ENCODE assay signal across 15 mouse cellular contexts in the genomic region with DNA sequence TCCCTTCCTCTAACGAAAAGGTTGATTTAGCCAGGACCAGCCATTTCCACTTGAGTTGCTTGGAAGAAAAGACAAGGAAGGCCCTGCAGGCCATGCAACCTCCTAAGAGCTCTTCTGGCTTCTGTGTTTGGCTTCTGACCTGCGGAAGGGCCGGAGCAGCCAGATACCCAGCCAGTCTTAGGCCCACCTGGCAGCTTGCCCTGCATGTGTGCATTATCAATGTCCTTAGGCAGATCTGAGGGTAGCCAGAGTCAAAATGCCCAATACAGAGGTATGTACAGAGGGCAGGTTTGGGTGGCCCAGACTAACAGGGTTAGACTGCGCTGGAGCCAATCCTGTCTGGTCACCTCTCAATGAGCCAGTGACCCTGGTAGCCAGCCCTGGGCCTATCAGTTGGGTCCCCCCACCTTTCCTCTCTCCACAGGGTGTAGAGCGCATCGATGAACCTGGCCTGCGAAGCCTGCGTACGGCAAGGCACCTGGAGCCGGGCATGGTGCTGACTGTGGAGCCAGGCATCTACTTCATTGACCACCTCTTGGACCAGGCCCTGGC. TPM values are rescaled to one million over a fixed set of nuclear protein-coding genes. Genes with fewer than 3 reads are reported as not detected.
DNase-seq lines count a peak whose midpoint lies in the region; ATAC-seq and TF ChIP-seq lines count a peak whose summit lies in the region.
"Had no signal": no experiment of that assay in that cellular context is flagged by ENCODE, and none has a peak within 500 bp of the region (broad histone marks: within the 10 kb centered on the region; RNA-seq: fewer than 3 reads in every experiment).

No protein-coding gene starts in this region.

- ATAC-seq in stomach, embryonic 14.5 days (ENCODE audit: insufficient number of reproducible peaks, insufficient read depth, low FRiP score, low read depth) = 0 out of 2 replicates have a peak, but pooled peaks have one; percentile 20
- ATAC-seq in stomach, postnatal 0 days (ENCODE audit: low FRiP score, low TSS enrichment) = no peak
- no peak for ATAC-seq in inflammation-experienced regulatory T-cells, adult 6 months
- ATAC-seq: forebrain, embryonic 13.5 days had no signal

- no peak for TF ChIP-seq EP300 in stomach, postnatal 0 days (optimal IDR thresholded peaks at IDR 0.05)

- H3K9ac ChIP-seq in stomach, embryonic 14.5 days (replicated peaks; ENCODE audit: low read depth, low read length) = no peak overlapping the region
- no peak overlapping the region for H3K9ac ChIP-seq in stomach, postnatal 0 days (ENCODE audit: low read length)
- H3K9ac ChIP-seq: forebrain, embryonic 13.5 days; heart, embryonic 13.5 days; liver, postnatal 0 days; neural tube, embryonic 15.5 days had no signal

- peak; percentile 35 to 51 for DNase-seq in cerebellum, postnatal 10 days
- DNase-seq in cerebellum, adult 11-12 months = no peak
- DNase-seq in layer of hippocampus, adult 2 months (ENCODE audit: low spot score in 2 of 2) = no peak
- no peak for DNase-seq in layer of hippocampus, postnatal 10 days (ENCODE audit: low spot score in 2 of 2)
- no peak for DNase-seq in stomach, postnatal 0 days (ENCODE audit: low spot score)
- no peak for DNase-seq in ovary, postnatal 14 days (ENCODE audit: low spot score)
- DNase-seq: liver, postnatal 0 days; retina, postnatal 1 day; thymus, adult 2 months had no signal

- no peaks in the 10 kb centered on the region for H3K4me1 ChIP-seq in stomach, embryonic 14.5 days (ENCODE audit: control insufficient read depth, insufficient read depth, low read length)
- no peaks in the 10 kb centered on the region for H3K4me1 ChIP-seq in stomach, postnatal 0 days (replicated peaks; ENCODE audit: control insufficient read depth, insufficient read depth)
- H3K4me1 ChIP-seq: forebrain, embryonic 13.5 days; heart, embryonic 13.5 days; hindbrain, embryonic 10.5 days had no signal

- H3K27ac ChIP-seq in layer of hippocampus, adult 2 months = peak overlapping the region; percentile 74; the same call in 1 of the 2 replicates
- no peak overlapping the region for H3K27ac ChIP-seq in stomach, embryonic 14.5 days (ENCODE audit: low read length)
- no peak overlapping the region for H3K27ac ChIP-seq in stomach, postnatal 0 days (replicated peaks)
- H3K27ac ChIP-seq: forebrain, embryonic 13.5 days; heart, embryonic 13.5 days; hindbrain, embryonic 10.5 days; neural tube, embryonic 15.5 days had no signal

- no peak for TF ChIP-seq CTCF in layer of hippocampus, adult 2 months (conservative IDR thresholded peaks at IDR 0.05)
- TF ChIP-seq CTCF in stomach, postnatal 0 days (IDR thresholded peaks at IDR 0.05; ENCODE audit: low read depth) = no peak

- H3K36me3 ChIP-seq in stomach, embryonic 14.5 days (ENCODE audit: control insufficient read depth, insufficient read depth, low read length) = peaks cover 36% of the 10 kb centered on the region
- peaks cover 17% of the 10 kb centered on the region for H3K36me3 ChIP-seq in stomach, postnatal 0 days (ENCODE audit: control insufficient read depth, insufficient read depth, low read length)

- 97% methylated on average over 10 of the region's 10 CpGs for WGBS in stomach, embryonic 14.5 days
- WGBS in stomach, postnatal 0 days = 92% methylated on average over 10 of the region's 10 CpGs

- H3K4me2 ChIP-seq in stomach, embryonic 14.5 days (replicated peaks; ENCODE audit: low read depth, low read length) = no peak overlapping the region
- H3K4me2 ChIP-seq in stomach, postnatal 0 days (replicated peaks; ENCODE audit: low read depth) = no peak overlapping the region
- H3K4me2 ChIP-seq: forebrain, embryonic 13.5 days; heart, embryonic 13.5 days; neural tube, embryonic 15.5 days had no signal

- H3K27me3 ChIP-seq in stomach, embryonic 14.5 days (ENCODE audit: control insufficient read depth, insufficient read depth, low read length) = no peaks in the 10 kb centered on the region
- no peaks in the 10 kb centered on the region for H3K27me3 ChIP-seq in stomach, postnatal 0 days (ENCODE audit: control insufficient read depth, insufficient read depth, low read length)
- H3K27me3 ChIP-seq: forebrain, embryonic 13.5 days; heart, embryonic 13.5 days; neural tube, embryonic 15.5 days had no signal

- no peaks in the 10 kb centered on the region for H3K9me3 ChIP-seq in stomach, embryonic 14.5 days (ENCODE audit: control insufficient read depth, low read depth, low read length)
- no peaks in the 10 kb centered on the region for H3K9me3 ChIP-seq in stomach, postnatal 0 days (ENCODE audit: control insufficient read depth, low read length)
- H3K9me3 ChIP-seq: forebrain, embryonic 13.5 days; heart, embryonic 13.5 days; hindbrain, embryonic 10.5 days; neural tube, embryonic 15.5 days had no signal

- no peak overlapping the region for H3K4me3 ChIP-seq in layer of hippocampus, adult 2 months
- H3K4me3 ChIP-seq in stomach, embryonic 14.5 days (ENCODE audit: low read depth, low read length) = no peak overlapping the region
- no peak overlapping the region for H3K4me3 ChIP-seq in stomach, postnatal 0 days (ENCODE audit: low read depth, low read length)
- H3K4me3 ChIP-seq: forebrain, embryonic 13.5 days; heart, embryonic 13.5 days; hindbrain, embryonic 10.5 days; neural tube, embryonic 15.5 days had no signal

RNA-seq across cellular contexts. Expression of gene Cebpg, which starts 13.0 kb away (rescaled TPM):
- 10 to 100 TPM; 28.0 to 32.8 TPM for total RNA-seq in layer of hippocampus, adult 2 months (2021)
- 10 to 100 TPM; 25.5 to 27.1 TPM for total RNA-seq in layer of hippocampus, postnatal 10 days (2021)
- 34.0 and 36.2 TPM in 2 replicates for polyA plus RNA-seq in stomach, embryonic 14.5 days (2014; fragmentation: Nextera tagmentation; extraction: Ambion mirVana)
- 27.9 and 29.7 TPM in 2 replicates for polyA plus RNA-seq in stomach, postnatal 0 days (2015; fragmentation: Nextera tagmentation; extraction: Ambion mirVana)
- polyA plus RNA-seq in inflammation-experienced regulatory T-cells, adult 6 months (2017; shearing (Covaris generic)) = 1 to 10 TPM; 8.9 to 9.5 (median 9.0) TPM

Comparison
In these comparisons a context has a peak if more than half of its experiments do, and no peak if none do; other contexts are left out.
1. DNase-seq: peak in cerebellum, postnatal 10 days (2 of 2); none in cerebellum, adult 11-12 months (single experiment), layer of hippocampus, adult 2 months (0 of 2), layer of hippocampus, postnatal 10 days (0 of 2), stomach, postnatal 0 days (single experiment) and ovary, postnatal 14 days (single experiment).